Mouse (Mus musculus): ENCODE results near the gene Coro1c. TPM values are rescaled to one million over a fixed set of nuclear protein-coding genes. Genes with fewer than 3 reads are reported as not detected.

Gene Coro1c
- polyA plus RNA-seq, 1 experiment from 2014 or later = 206 TPM

DNA sequence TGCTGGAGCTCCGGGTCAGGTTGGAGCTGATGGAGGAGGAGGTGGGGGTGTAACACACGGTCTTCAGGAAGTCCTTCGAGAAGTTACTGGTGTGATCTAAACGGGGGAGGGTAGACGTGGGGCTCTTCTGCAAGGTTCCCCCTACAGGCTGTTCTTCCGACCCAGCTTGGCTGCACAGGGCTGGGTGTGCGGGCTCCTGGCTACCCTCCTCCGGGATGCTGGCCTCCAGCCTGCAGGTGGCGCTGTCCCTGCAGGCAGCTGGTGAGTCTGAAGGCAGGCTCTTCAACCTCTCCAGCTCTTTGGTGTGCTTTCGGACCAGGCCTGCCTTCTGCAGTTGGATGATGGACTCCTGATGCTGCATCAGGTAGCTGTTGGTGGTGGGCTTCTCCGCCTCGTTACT is 34.0 kb upstream of the Coro1c start:
- H3K4me2 ChIP-seq = no peak overlapping the region
- H3K9me3 ChIP-seq = no peaks in the 10 kb centered on the region
- no peak overlapping the region for H3K9ac ChIP-seq
- no peaks in the 10 kb centered on the region for H3K27me3 ChIP-seq (replicated peaks)
- H3K27ac ChIP-seq = no peak overlapping the region
- peaks cover 35% of the 10 kb centered on the region; the same call in 1 of the 2 replicates for H3K36me3 ChIP-seq (replicated peaks)
- H3K4me1 ChIP-seq = no peaks in the 10 kb centered on the region
- H3K4me3 ChIP-seq = no peak overlapping the region
- 94% methylated on average over 12 of the region's 12 CpGs for WGBS
- ATAC-seq (replicated peaks) = no peak

DNA sequence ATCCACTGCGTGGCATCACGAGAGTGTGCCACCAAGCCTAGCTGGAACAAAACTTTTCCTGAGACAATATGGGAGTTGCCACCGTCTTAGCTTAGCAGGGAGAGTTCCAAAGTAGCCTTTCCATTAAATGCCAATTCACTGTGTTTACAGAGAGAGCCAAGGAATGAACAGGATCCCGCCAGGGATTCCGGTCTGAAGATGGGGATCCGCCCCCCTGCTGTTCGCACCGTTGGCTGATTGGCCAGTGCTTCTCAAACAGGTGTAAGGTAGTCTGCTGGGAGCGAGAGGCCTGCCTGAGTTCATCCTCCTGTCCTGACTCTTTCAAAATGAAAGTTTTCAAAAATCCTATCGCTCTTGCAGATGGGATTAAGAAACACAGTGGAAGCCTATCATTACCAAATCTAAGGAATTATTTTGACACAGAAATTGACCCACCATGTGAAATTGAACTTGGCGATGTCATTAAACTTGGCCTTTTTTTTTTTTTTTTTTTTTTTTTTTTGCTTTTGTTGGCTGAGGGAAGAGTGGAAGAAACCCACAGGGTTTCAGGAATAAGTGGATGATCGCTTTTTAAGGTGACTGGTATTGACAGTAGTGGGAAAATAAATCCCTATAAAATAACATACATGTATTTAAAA is 30.8 kb upstream of the Coro1c start:
- ATAC-seq (replicated peaks) = no peak
- no peaks in the 10 kb centered on the region for H3K9me3 ChIP-seq
- no peak overlapping the region for H3K9ac ChIP-seq
- H3K36me3 ChIP-seq (replicated peaks) = peaks cover 17% of the 10 kb centered on the region; the same call in 1 of the 2 replicates
- H3K27me3 ChIP-seq (replicated peaks) = no peaks in the 10 kb centered on the region
- H3K4me2 ChIP-seq = no peak overlapping the region
- no peak overlapping the region for H3K4me3 ChIP-seq
- 52% methylated on average over 12 of the region's 12 CpGs for WGBS
- no peak overlapping the region for H3K27ac ChIP-seq
- no peaks in the 10 kb centered on the region for H3K4me1 ChIP-seq

DNA sequence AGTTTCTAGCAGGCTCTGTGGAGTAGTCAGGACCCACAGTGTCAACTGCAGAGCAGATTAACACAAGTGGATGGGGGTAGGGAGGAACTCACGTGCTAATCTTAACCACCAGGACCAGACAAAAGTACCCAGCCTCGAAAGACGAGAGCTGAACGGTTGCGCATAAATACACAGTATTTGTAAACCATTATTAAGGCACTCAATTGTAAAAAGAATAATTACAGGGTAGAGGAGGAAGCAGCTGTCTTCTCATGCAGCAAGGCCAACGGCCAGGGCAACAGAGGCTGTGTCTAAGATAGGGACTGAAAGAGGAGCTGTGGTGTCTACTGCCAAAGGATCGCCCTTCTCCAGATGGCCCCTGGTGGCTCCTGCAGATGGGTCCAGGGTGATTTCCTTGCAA is 29.1 kb upstream of the Coro1c start:
- Histone ChIP-seq H3K27ac (0 out of 2 replicates have a peak overlapping the region, but pooled peaks have one; percentile 26), H3K9ac (no peak overlapping the region)

DNA sequence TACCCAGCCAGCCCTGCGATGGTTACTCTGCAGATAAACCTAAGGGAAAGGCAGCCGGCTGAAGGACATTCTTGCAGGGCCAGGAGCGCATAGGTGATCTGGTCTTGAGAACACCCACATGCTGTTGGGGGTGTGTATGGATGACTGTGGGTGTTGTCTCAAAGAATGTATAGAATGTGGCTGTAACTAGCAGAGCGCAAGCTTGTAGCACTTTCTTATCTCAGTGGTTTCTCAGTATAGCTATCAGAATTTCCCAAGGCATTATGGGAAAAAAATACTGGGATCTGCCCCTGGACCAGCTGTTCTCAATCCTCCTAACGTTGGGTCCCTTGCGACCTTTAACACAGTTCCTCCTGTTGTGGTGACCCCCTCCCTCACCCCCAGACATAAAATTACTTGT is 25.3 kb upstream of the Coro1c start:
- Histone ChIP-seq H3K4me1 (peaks cover 4% of the 10 kb centered on the region), H3K27me3 (replicated peaks) (no peaks in the 10 kb centered on the region), H3K4me2 (no peak overlapping the region), H3K36me3 (replicated peaks) (no peaks in the 10 kb centered on the region), H3K4me3 (no peak overlapping the region), H3K9ac (no peak overlapping the region), H3K9me3 (no peaks in the 10 kb centered on the region), H3K27ac (no peak overlapping the region)
- WGBS = 86% methylated on average over 6 of the region's 6 CpGs
- ATAC-seq (replicated peaks) = no peak

More for the DNA sequence above, 29.1 kb upstream of the Coro1c start:
- H3K27me3 ChIP-seq (replicated peaks) = no peaks in the 10 kb centered on the region
- ATAC-seq (replicated peaks) = no peak
- WGBS = 36% methylated on average over 7 of the region's 7 CpGs
- H3K4me3 ChIP-seq = no peak overlapping the region
- H3K4me2 ChIP-seq = no peak overlapping the region
- H3K9me3 ChIP-seq = no peaks in the 10 kb centered on the region
- peaks cover 11% of the 10 kb centered on the region; the same call in 1 of the 2 replicates for H3K36me3 ChIP-seq (replicated peaks)
- no peaks in the 10 kb centered on the region for H3K4me1 ChIP-seq

DNA sequence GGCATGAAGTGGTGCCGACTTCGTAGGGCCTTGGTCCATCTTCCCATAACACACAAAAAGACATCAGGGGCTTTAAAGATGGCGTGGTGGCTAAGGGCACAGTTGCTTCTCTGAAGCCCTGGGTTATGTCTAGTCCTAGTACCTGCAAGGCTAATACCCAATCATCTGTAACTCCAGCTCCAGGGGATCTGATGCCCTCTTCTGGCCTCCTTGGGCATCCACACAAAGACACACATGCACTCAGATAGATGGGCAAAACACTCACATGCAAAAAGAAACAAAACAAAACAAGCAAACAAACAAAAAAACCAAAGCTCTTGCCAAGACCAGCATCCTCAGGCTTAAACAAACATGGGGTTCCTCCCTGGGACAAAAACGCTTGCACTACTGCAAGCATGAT is 24.9 kb upstream of the Coro1c start:
- no peak overlapping the region for H3K27ac ChIP-seq
- 86% methylated on average over 4 of the region's 4 CpGs for WGBS
- no peak overlapping the region for H3K9ac ChIP-seq
- no peaks in the 10 kb centered on the region for H3K9me3 ChIP-seq
- no peak overlapping the region for H3K4me2 ChIP-seq
- no peaks in the 10 kb centered on the region for H3K27me3 ChIP-seq (replicated peaks)
- ATAC-seq (replicated peaks) = no peak
- no peak overlapping the region for H3K4me3 ChIP-seq
- no peaks in the 10 kb centered on the region for H3K36me3 ChIP-seq (replicated peaks)
- peaks cover 4% of the 10 kb centered on the region for H3K4me1 ChIP-seq

DNA sequence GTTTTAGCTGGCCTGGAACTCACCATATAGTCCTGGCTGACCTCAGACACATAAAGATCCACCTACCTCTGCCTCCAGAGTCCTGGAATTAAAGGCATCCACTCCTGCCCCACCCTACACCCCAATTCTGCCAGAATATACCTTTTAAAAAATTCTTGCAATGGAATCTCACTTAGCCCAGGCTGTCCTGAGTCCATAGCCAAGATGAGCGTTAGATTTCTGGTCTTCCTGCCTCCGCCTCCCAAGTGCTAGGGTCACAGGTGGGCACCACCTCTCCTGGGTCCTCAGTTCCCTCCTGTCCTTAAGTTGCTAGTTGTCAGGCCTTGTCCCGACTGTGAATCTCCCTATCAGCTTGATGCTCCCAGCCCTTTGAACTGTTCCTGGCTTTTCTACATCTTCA is 23.8 kb upstream of the Coro1c start:
- H3K27ac ChIP-seq = no peak overlapping the region
- no peak overlapping the region for H3K4me2 ChIP-seq
- no peak for ATAC-seq (replicated peaks)
- H3K4me1 ChIP-seq = peaks cover 4% of the 10 kb centered on the region
- H3K27me3 ChIP-seq (replicated peaks) = no peaks in the 10 kb centered on the region
- 87% methylated on average over 3 of the region's 3 CpGs for WGBS
- no peaks in the 10 kb centered on the region for H3K9me3 ChIP-seq
- H3K36me3 ChIP-seq (replicated peaks) = no peaks in the 10 kb centered on the region
- no peak overlapping the region for H3K9ac ChIP-seq
- H3K4me3 ChIP-seq = no peak overlapping the region

DNA sequence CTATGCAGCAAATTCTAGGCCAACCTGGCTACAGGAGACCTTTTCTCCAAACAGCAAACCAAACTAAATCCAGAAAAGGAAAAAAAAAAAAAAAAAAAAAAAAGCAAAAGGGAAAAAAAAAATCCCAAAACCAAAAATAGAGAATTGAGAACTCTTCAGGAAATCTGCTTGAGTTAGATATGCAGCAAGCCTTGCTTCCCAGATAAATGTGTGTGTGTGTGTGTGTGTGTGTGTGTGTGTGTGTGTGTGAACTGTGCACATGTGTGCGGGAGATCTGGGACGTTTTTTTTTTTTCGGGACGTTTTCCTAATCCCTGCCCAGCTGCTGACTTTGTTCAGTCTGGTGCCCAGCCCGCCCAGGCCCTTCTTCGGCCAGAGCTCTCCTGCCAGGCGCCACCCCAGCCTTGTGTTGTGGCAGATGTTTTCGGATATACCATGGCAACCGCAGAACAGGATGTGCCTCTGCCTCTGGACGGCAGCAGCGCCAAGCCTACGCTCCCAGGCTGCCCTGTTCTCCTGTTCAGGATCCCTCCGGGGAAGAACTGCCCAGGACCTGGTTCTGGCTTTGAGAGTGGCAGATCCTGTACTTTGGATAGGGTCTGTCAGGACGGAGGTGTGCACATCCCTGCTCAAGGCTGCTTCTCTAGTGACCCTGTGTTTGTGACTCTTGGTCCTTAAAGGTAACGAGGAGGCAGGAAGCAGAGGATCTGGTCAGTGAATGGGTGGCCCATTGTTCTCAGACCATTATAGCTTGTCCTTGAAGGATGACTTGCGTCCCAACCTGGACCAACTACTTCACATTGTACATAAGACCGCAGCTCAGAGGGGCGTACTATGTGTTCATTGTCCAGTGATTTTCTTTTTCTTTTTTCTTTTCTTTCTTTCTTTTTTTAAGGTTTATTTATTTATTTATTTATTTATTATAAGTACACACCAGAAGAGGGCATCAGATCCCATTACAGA is 22.4 kb upstream of the Coro1c start:
- Histone ChIP-seq H3K27ac (no peak overlapping the region), H3K36me3 (replicated peaks) (no peaks in the 10 kb centered on the region), H3K9ac (no peak overlapping the region), H3K9me3 (no peaks in the 10 kb centered on the region), H3K27me3 (replicated peaks) (no peaks in the 10 kb centered on the region), H3K4me2 (no peak overlapping the region), H3K4me1 (peaks cover 4% of the 10 kb centered on the region), H3K4me3 (no peak overlapping the region)
- 23% methylated on average over 17 of the region's 18 CpGs for WGBS
- peak; percentile 33; the same call in 1 of the 2 replicates for ATAC-seq (replicated peaks)

DNA sequence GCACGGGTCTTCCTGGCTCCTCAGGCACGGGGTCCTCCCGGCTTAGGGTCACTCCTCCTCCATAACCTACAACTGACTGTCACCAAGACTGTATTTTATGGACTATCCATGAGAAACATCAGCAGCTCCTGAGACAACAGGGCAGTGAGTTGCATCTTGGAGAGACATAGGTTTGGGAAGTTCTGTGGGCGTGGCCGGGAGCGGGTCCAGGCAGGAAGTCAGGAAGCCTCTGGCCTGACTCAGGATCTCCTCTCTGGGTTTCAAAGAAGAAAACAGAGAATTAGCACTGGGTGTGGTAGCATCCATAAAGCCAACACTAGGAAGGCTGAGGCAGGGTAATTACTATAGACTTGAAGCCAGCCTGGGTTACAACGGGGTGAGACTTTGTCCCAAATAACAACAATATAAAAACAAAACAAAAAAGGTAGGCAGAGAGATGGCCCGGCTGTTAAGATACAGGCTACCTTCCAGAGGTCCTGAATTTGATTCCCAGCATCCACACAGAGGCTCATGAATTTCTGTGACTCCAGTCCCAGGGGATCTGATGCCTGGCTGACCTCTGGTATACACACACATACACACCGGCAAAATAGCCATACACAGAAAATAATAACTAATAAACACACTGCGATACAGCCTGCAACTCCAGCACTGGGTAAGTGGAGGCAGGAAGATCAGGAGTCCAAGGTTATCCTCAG is 21.5 kb upstream of the Coro1c start:
- H3K27ac ChIP-seq = no peak overlapping the region
- H3K4me2 ChIP-seq = no peak overlapping the region
- H3K9me3 ChIP-seq = no peaks in the 10 kb centered on the region
- H3K4me3 ChIP-seq = no peak overlapping the region
- peaks cover 4% of the 10 kb centered on the region for H3K4me1 ChIP-seq
- WGBS = 52% methylated on average over 10 of the region's 10 CpGs
- ATAC-seq (replicated peaks) = no peak
- H3K36me3 ChIP-seq (replicated peaks) = no peaks in the 10 kb centered on the region
- no peak overlapping the region for H3K9ac ChIP-seq
- H3K27me3 ChIP-seq (replicated peaks) = no peaks in the 10 kb centered on the region

DNA sequence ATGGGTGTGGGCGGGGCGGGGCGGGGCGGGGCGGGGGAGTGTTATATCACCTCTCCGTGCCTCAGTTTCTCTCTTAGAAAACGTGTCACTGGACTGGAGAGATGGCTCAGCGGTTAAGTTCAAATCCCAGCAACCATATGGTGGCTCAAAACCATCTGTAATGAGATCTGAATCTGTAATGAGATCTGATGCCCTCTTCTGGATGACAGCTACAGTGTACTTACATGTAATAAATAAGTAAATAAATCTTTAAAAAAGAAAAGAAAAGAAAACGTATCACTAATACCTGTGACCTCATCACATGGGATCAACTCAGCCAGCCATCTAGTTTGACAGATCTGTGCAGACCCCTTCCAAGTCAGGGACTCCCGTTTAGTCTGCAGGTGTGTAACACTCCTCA is 21.0 kb upstream of the Coro1c start:
- WGBS = 67% methylated on average over 10 of the region's 10 CpGs

DNA sequence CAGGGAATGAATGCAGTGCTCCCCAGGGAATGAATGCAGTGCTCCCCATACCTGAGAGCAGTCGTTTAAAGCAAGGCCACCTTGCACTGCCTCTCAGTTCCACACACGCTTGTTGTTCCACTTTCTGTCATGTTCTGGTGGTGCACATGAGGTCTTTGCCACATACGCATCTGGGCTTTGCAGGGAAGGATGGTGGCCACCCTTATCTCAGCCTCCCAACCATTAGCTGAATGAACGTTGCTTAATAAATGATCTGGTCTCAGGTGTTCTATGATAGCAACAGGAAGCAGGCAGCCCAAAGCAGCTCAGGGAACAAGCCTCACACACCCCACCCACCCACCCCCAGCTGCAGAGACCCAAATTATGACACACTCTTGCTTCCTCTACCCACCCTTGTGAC is 16.1 kb upstream of the Coro1c start:
- 89% methylated on average over 4 of the region's 4 CpGs for WGBS
- no peaks in the 10 kb centered on the region for H3K9me3 ChIP-seq
- no peak for ATAC-seq (replicated peaks)
- H3K27ac ChIP-seq = no peak overlapping the region
- H3K9ac ChIP-seq = no peak overlapping the region
- H3K4me3 ChIP-seq = no peak overlapping the region
- no peaks in the 10 kb centered on the region for H3K27me3 ChIP-seq (replicated peaks)
- H3K36me3 ChIP-seq (replicated peaks) = no peaks in the 10 kb centered on the region
- no peak overlapping the region for H3K4me2 ChIP-seq
- H3K4me1 ChIP-seq = peaks cover 6% of the 10 kb centered on the region; the same call in 1 of the 2 replicates

More for the DNA sequence above, 21.0 kb upstream of the Coro1c start:
- Histone ChIP-seq H3K4me3 (no peak overlapping the region), H3K36me3 (replicated peaks) (no peaks in the 10 kb centered on the region), H3K9me3 (no peaks in the 10 kb centered on the region), H3K9ac (no peak overlapping the region), H3K4me1 (peaks cover 4% of the 10 kb centered on the region), H3K4me2 (no peak overlapping the region), H3K27me3 (replicated peaks) (no peaks in the 10 kb centered on the region), H3K27ac (no peak overlapping the region)
- ATAC-seq (replicated peaks) = no peak

DNA sequence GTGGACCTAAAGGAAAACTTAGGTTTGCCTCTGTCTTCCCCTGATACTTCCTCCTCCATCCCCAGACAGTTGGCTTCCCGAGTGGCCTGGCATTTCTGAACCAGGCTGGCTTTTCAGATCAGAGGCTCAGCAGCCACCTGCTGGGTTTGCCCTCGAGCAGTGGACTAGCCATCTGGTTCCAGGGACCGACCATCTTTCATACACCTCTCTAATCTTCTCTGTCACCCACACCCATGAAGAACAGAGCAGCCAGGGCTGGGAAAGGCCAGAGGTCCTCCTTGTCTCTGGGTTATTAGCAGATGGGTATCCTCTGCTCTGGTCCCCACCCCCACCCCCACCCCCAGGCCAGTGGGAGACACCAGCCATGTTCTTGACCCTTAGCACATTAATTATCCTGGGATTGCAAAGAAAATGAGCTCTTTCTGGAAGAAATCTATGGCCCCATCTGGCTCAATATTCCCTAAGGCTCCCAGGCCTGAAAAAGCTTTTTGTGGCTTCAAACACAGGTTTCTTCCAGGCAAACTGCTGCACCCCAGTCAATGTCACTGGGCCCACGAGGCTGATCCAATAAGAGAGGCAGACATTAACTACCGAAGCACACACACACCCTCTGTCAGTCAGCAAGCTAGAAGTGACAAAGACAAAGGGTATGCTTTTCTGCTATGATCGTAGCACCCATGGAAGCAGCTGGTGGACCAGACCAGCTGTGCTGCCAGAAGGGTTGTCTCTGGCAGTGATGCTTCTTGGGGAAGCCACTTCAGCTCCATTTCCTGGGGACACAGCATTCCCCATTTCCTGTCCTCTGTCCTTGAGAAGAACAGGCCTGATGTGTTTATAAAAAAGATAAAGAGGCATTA is 13.0 kb upstream of the Coro1c start:
- Histone ChIP-seq H3K4me2 (no peak overlapping the region), H3K27ac (peak overlapping the region; percentile 61), H3K4me1 (peaks cover 6% of the 10 kb centered on the region; the same call in 1 of the 2 replicates), H3K9me3 (no peaks in the 10 kb centered on the region), H3K9ac (no peak overlapping the region), H3K4me3 (no peak overlapping the region), H3K36me3 (replicated peaks) (no peaks in the 10 kb centered on the region), H3K27me3 (replicated peaks) (no peaks in the 10 kb centered on the region)
- ATAC-seq (replicated peaks) = no peak
- WGBS = 13% methylated on average over 6 of the region's 6 CpGs
